Mouse (Mus musculus): ENCODE data around the gene Cfap46.

- TF ChIP-seq EP300 (IDR thresholded peaks at IDR 0.05; ENCODE audit: insufficient read depth, low read depth, low read length) (no peak), POLR2A (IDR thresholded peaks at IDR 0.05; ENCODE audit: insufficient read depth, low read length) (no peak)
Measured at GRCm38 (mm10) chr7:139703146-139703825, 19.7 kb upstream of the Cfap46 start.
